Mouse (Mus musculus) intestine, embryonic 15.5 days (tissue): ENCODE measurements around the gene Npy4r. TPM values are rescaled to one million over a fixed set of nuclear protein-coding genes. Genes with fewer than 3 reads are reported as not detected.
A peak's percentile ranks its signal among the peaks of the same experiment; 100 is the strongest.

Experiments used
- ATAC-seq: fragments of 200-750 bp; cut with Nextera tagmentation; 2 replicates; pipeline ENCODE4 v1.8.0; 2017; ENCODE audit warnings: moderate TSS enrichment, moderate library complexity
- H3K27ac ChIP-seq: fragments of 300-500 bp; sonication (generic); 2 replicates; pipeline ENCODE4 v1.5.1; 2015; ENCODE audit warnings: mild to moderate bottlenecking, inconsistent platforms
- H3K27me3 ChIP-seq: fragments of 300-500 bp; sonication (generic); replicated peaks from 2 replicates; pipeline ENCODE4 v1.6.1; 2015; ENCODE audit warnings: inconsistent platforms
- H3K36me3 ChIP-seq: fragments of 300-500 bp; sonication (generic); 2 replicates; pipeline ENCODE4 v1.6.1; 2015; ENCODE audit warnings: inconsistent platforms
- H3K4me1 ChIP-seq: fragments of 300-500 bp; sonication (generic); replicated peaks from 2 replicates; pipeline ENCODE4 v1.6.1; 2015; ENCODE audit warnings: inconsistent platforms
- H3K4me2 ChIP-seq: fragments of 300-500 bp; sonication (generic); replicated peaks from 2 replicates; pipeline ENCODE4 v1.6.1; 2015; ENCODE audit warnings: mild to moderate bottlenecking, inconsistent platforms
- H3K4me3 ChIP-seq: fragments of 300-500 bp; sonication (generic); replicated peaks from 2 replicates; pipeline ENCODE4 v1.5.1; 2015; ENCODE audit warnings: inconsistent platforms
- H3K9ac ChIP-seq: fragments of 300-500 bp; sonication (generic); 2 replicates; pipeline ENCODE4 v1.6.1; 2015; ENCODE audit warnings: inconsistent platforms
- H3K9me3 ChIP-seq: fragments of 300-500 bp; sonication (generic); 2 replicates; pipeline ENCODE4 v1.6.1; 2016; ENCODE audit warnings: inconsistent platforms
- WGBS: fragments of 180-500 bp; shearing (Covaris S2); methylation state at CpG from one replicate; pipeline ENCODE4 v1.1.7; 2015; 5-methylcytosine and 5-hydroxymethylcytosine counted together
- polyA plus RNA-seq: library from polyadenylated mRNA; unstranded; fragments of >200 nt; fragmentation: Nextera tagmentation; extraction: Ambion mirVana; gene quantifications from 2 replicates; pipeline ENCODE4 v1.2.1, GENCODE M21; 2015

The Npy4r gene
- polyA plus RNA-seq, 1 experiment from 2014 or later: 0.41 TPM

DNA sequence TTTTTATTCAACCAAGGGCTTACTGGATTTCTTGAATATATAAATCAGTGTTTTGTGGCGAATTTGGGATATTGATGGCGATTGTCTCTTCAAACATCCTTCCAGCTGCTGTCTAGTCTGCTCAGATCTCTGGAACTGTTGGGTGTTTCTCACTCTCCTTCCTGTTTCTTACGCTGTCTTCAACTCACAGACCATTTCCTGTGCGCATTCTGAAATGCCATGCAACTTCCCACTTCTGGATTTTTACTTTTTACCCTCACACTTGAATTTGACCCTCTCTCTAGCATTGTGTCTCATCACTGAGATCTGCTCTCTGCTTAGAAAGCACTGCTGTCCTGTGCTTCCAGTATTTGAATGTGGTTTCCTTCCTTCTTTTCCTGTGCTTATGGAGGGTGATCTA lies 44.7 kb downstream of the Npy4r start:
- Histone ChIP-seq H3K36me3 (no peaks in the 10 kb centered on the region), H3K4me2 (no peak overlapping the region)
- WGBS: 72% methylated on average over 4 of the region's 4 CpGs

GRCm38 (mm10) chr14:34106389-34107062 lies 45.8 kb downstream of the Npy4r start:
- no peak for ATAC-seq
- no peaks in the 10 kb centered on the region for H3K27me3 ChIP-seq
- no peaks in the 10 kb centered on the region for H3K36me3 ChIP-seq
- no peak overlapping the region for H3K27ac ChIP-seq
- no peak overlapping the region for H3K4me3 ChIP-seq
- no peak overlapping the region for H3K4me2 ChIP-seq
- no peaks in the 10 kb centered on the region for H3K4me1 ChIP-seq
- no peaks in the 10 kb centered on the region for H3K9me3 ChIP-seq
- WGBS: 62% methylated on average over 12 of the region's 12 CpGs
- H3K9ac ChIP-seq: no peak overlapping the region

More for the DNA sequence above, 44.7 kb downstream of the Npy4r start:
- Histone ChIP-seq H3K4me1 (no peaks in the 10 kb centered on the region), H3K27me3 (no peaks in the 10 kb centered on the region), H3K4me3 (no peak overlapping the region), H3K9me3 (no peaks in the 10 kb centered on the region), H3K9ac (no peak overlapping the region), H3K27ac (no peak overlapping the region)
- ATAC-seq: no peak

DNA sequence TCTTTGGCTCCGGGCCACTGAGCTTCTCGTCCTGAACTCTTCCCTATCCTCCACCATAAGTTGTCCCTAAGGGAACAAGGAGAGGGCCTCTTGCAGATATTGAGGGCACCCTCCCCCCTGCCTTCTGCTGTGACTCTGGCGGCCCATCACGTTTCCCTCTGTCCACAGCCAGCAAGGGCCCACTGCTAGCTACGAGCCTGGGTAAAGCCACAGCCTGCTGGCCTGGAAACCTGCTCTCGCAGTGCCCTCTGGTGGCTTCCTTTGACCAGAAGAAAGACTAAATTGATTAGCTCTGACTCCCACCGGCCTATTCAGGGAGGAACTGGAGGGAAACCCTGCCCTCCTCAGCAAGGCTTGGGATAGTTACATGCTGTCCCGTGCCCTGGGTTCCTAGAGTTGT lies 47.4 kb downstream of the Npy4r start:
- H3K27me3 ChIP-seq: no peaks in the 10 kb centered on the region
- peak; percentile 68 for ATAC-seq
- no peak overlapping the region for H3K27ac ChIP-seq
- 25% methylated on average over 8 of the region's 8 CpGs for WGBS
- H3K9me3 ChIP-seq: no peaks in the 10 kb centered on the region
- H3K4me3 ChIP-seq: no peak overlapping the region
- no peak overlapping the region for H3K9ac ChIP-seq
- H3K36me3 ChIP-seq: no peaks in the 10 kb centered on the region
- H3K4me1 ChIP-seq: no peaks in the 10 kb centered on the region
- no peak overlapping the region for H3K4me2 ChIP-seq

DNA sequence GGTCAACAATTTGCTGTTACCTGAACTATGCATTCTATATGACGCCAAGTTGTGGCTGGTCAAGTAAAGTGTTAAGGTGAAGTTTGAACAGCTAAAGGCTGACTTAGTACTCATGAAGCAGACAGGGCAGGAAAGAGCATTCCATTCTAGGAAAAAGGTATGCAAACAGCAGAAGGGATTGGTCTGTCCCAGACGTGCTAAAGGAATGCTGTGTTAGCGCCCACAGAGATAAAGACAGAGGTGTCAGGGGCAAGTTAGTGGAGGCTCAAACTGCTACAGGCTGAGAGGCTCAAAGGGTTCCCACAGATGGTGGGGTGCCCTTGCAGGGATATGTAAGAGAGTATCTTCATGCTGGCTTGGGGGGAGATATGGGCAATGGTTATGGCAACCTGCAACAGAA lies 48.4 kb downstream of the Npy4r start:
- no peaks in the 10 kb centered on the region for H3K9me3 ChIP-seq
- no peak overlapping the region for H3K4me2 ChIP-seq
- ATAC-seq: no peak
- H3K4me3 ChIP-seq: no peak overlapping the region
- H3K36me3 ChIP-seq: no peaks in the 10 kb centered on the region
- no peaks in the 10 kb centered on the region for H3K4me1 ChIP-seq
- 67% methylated on average over 3 of the region's 3 CpGs for WGBS
- H3K27me3 ChIP-seq: no peaks in the 10 kb centered on the region
- no peak overlapping the region for H3K9ac ChIP-seq
- H3K27ac ChIP-seq: no peak overlapping the region

DNA sequence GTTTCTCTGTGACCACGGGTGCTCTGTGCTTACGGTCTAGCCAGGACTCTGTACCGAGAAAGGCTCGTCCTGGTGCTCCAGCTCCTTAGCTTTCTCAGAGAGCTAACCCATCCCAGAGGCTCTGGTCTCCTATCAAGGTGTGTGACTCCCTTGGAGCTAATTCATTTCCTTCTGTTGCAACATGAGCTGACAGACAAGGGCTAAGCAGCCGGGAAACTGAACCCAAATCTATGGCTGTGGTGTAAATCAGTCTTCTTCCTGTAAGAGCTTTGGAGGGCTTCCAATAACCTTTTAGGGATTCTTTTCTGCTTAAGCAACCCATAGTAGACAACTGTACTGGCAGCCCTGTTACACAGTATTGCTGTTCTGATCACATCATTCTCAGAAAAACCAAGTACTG lies 49.7 kb downstream of the Npy4r start, which contains the start of gene A630023A22Rik:
TSS of gene A630023A22Rik (minus strand) at position 154 of the 400 bp plus-strand sequence.
- 59% methylated on average over 5 of the region's 5 CpGs for WGBS

DNA sequence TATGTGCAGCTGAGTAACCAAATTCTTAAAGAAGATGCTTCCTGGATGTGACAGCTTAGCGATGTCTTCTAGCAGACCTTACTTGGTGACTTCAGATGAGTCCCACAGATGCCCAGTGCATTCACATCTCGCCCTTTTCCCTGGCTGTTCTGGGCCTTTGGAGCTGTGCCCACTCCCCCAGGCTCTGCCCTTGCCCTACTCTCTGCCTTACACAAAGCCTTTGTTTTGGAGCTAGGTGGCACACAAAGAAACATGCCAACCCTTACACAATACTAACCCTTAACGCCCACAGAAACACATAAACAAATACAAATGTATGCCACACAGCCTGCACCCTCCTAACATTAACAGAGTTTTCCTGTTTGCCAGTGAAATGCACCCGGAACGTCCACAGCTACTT lies 56.1 kb downstream of the Npy4r start:
- 73% methylated on average over 5 of the region's 5 CpGs for WGBS
- Histone ChIP-seq H3K9ac (no peak overlapping the region), H3K9me3 (no peaks in the 10 kb centered on the region), H3K27me3 (no peaks in the 10 kb centered on the region), H3K36me3 (no peaks in the 10 kb centered on the region), H3K4me1 (no peaks in the 10 kb centered on the region), H3K27ac (no peak overlapping the region), H3K4me3 (no peak overlapping the region), H3K4me2 (no peak overlapping the region)
- ATAC-seq: no peak

More for the DNA sequence above, 49.7 kb downstream of the Npy4r start, which contains the start of gene A630023A22Rik:
- Histone ChIP-seq H3K4me1 (no peaks in the 10 kb centered on the region), H3K4me3 (no peak within 1 kb of the TSS), H3K27me3 (no peaks in the 10 kb centered on the region), H3K9me3 (no peaks in the 10 kb centered on the region), H3K27ac (no peak within 1 kb of the TSS), H3K9ac (no peak within 1 kb of the TSS), H3K36me3 (no peaks in the 10 kb centered on the region), H3K4me2 (no peak within 1 kb of the TSS)
- ATAC-seq: no peak

Other genes starting within 250 kb of the Npy4r start
- 7.1 and 9.4 TPM in 2 replicates for gene Gdf10, start 228.9 kb downstream of the Npy4r start, polyA plus RNA-seq
- 0.34 and 0.45 TPM in 2 replicates for gene Gdf2, start 211.4 kb downstream of the Npy4r start, polyA plus RNA-seq
- gene Rbp3, start 198.5 kb downstream of the Npy4r start, polyA plus RNA-seq: not detected in 2 replicates
- gene Zfp488, start 173.7 kb downstream of the Npy4r start, polyA plus RNA-seq: 0.18 and 0.20 TPM in 2 replicates
- gene Gm30083, start 137.3 kb downstream of the Npy4r start, polyA plus RNA-seq: not detected in 2 replicates
- not detected in 2 replicates for gene Gm5460, start 135.7 kb downstream of the Npy4r start, polyA plus RNA-seq
- not detected in 2 replicates for gene Antxrl, start 99.8 kb downstream of the Npy4r start, polyA plus RNA-seq
- gene Anxa8, start 66.5 kb downstream of the Npy4r start, polyA plus RNA-seq: 2.9 and 4.0 TPM in 2 replicates
- gene A630023A22Rik, start 49.7 kb downstream of the Npy4r start, polyA plus RNA-seq: 0.79 and 1.5 TPM in 2 replicates
- 0.19 and 0.30 TPM in 2 replicates for gene Gprin2, start 49.2 kb upstream of the Npy4r start, polyA plus RNA-seq
- gene Syt15, start 67.1 kb upstream of the Npy4r start, polyA plus RNA-seq: 0.73 and 1.1 TPM in 2 replicates
- gene Shld2, start 158.0 kb upstream of the Npy4r start, polyA plus RNA-seq: 6.7 and 7.0 TPM in 2 replicates
- 90.1 and 91.9 TPM in 2 replicates for gene Glud1, start 158.2 kb upstream of the Npy4r start, polyA plus RNA-seq
- not detected in 2 replicates for gene Fam25c, start 202.9 kb upstream of the Npy4r start, polyA plus RNA-seq
- gene Sncg, start 222.3 kb upstream of the Npy4r start, polyA plus RNA-seq: 37.4 and 38.2 TPM in 2 replicates
- gene Mmrn2, start 223.0 kb upstream of the Npy4r start, polyA plus RNA-seq: 7.9 and 9.0 TPM in 2 replicates